Mouse (Mus musculus) lung, embryonic 16.5 days (tissue): Measurements from ENCODE around the gene Gm48551. TPM values are rescaled to one million over a fixed set of nuclear protein-coding genes. Genes with fewer than 3 reads are reported as not detected.
A peak's percentile ranks its signal among the peaks of the same experiment; 100 is the strongest.

Experiments
- ATAC-seq: fragments of 200-750 bp; cut with Nextera tagmentation; 2 replicates; pipeline ENCODE4 v1.8.0; 2017; ENCODE audit warnings: low read depth, mild to moderate bottlenecking, moderate library complexity
- H3K27ac ChIP-seq: fragments of 300-500 bp; sonication (generic); 2 replicates; pipeline ENCODE4 v1.5.1; 2014; ENCODE audit warnings: mild to moderate bottlenecking, control low read depth, low read length
- H3K27me3 ChIP-seq: fragments of 300-500 bp; sonication (generic); 2 replicates; pipeline ENCODE4 v1.6.1; 2014; ENCODE audit warnings: low read depth, low read length, mixed read lengths; ENCODE audit not compliant: control insufficient read depth, insufficient read depth
- H3K36me3 ChIP-seq: fragments of 300-500 bp; sonication (generic); 2 replicates; pipeline ENCODE4 v1.6.1; 2014; ENCODE audit warnings: low read length; ENCODE audit not compliant: control insufficient read depth, insufficient read depth
- H3K4me1 ChIP-seq: fragments of 300-500 bp; sonication (generic); replicated peaks from 2 replicates; pipeline ENCODE4 v1.6.1; 2014; ENCODE audit warnings: low read length, mixed read lengths; ENCODE audit not compliant: control insufficient read depth, insufficient read depth
- H3K4me2 ChIP-seq: fragments of 300-500 bp; sonication (generic); 2 replicates; pipeline ENCODE4 v1.6.1; 2014; ENCODE audit warnings: low read depth, low read length, control low read depth
- H3K4me3 ChIP-seq: fragments of 300-500 bp; sonication (generic); 2 replicates; pipeline ENCODE4 v1.5.1; 2014; ENCODE audit warnings: mild to moderate bottlenecking, low read length, control low read depth
- H3K9ac ChIP-seq: fragments of 300-500 bp; sonication (generic); 2 replicates; pipeline ENCODE4 v1.6.1; 2014; ENCODE audit warnings: low read length, control low read depth
- H3K9me3 ChIP-seq: fragments of 300-500 bp; sonication (generic); 2 replicates; pipeline ENCODE4 v1.6.1; 2016; ENCODE audit warnings: low read length; ENCODE audit not compliant: control insufficient read depth
- WGBS: fragments of 180-500 bp; shearing (Covaris S2); extraction: QIAGEN DNeasy Blood & Tissue Kit; methylation state at CpG from one replicate; pipeline ENCODE4 v1.1.7; 2014; 5-methylcytosine and 5-hydroxymethylcytosine counted together
- polyA plus RNA-seq: library from polyadenylated mRNA; unstranded; fragments of >200 nt; fragmentation: Nextera tagmentation; extraction: Ambion mirVana; gene quantifications from 2 replicates; pipeline ENCODE4 v1.2.1, GENCODE M21; 2015

Gm48551 gene
- 3.0 and 3.1 TPM in 2 replicates for polyA plus RNA-seq

DNA sequence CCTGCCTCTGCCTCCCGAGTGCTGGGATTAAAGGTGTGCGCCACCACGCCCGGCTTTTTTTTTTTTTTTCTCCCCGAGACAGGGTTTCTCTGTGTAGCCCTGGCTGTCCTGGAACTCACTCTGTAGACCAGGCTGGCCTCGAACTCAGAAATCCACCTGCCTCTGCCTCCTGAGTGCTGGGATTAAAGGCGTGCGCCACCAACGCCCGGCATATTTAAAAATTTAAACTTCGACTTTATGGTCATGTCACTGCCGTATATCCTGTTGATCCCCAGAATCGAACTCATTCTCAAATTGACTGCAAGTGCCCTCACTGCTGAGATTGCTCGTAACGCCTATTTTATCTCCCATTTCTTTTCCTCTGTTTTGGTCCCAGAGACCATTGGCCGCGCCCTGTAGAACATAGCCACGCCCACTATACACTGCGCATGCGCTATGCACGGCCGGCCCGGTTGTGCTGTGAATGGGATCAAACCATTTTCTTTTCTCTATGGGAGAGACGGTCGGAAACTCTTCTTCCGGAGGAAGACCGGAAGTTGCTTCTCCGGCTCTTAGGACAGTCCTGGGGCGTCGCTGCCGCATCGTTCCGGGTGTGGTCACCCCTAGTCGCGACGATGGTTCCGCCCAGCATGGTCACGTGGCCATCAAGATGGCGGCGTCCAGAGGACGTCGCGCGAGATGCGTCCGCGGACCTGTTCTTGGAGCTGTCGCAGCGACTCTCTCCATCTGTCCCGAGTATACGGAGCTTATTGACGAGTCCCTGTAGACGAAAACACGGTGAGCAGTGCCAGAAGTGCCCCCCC, at the start of gene Gm48551, which contains the start of gene Dohh:
Gene Gm48551 (plus strand): TSS at position 665 of the 803 bp plus-strand sequence.
Gene Dohh (plus strand): TSS at position 627 of the 803 bp plus-strand sequence.
- H3K36me3 ChIP-seq: peaks cover 26% of the 10 kb centered on the region
- peak within 1 kb of the TSS; percentile 83 for H3K9ac ChIP-seq
- 2% methylated on average over 50 of the region's 54 CpGs for WGBS
- H3K27ac ChIP-seq: peak within 1 kb of the TSS; percentile 67
- H3K9me3 ChIP-seq: no peaks in the 10 kb centered on the region
- H3K4me2 ChIP-seq: peak within 1 kb of the TSS; percentile 81
- peak; percentile 95 for ATAC-seq
- peak within 1 kb of the TSS; percentile 78 for H3K4me3 ChIP-seq
- no peaks in the 10 kb centered on the region for H3K27me3 ChIP-seq
- H3K4me1 ChIP-seq: peaks cover 21% of the 10 kb centered on the region

DNA sequence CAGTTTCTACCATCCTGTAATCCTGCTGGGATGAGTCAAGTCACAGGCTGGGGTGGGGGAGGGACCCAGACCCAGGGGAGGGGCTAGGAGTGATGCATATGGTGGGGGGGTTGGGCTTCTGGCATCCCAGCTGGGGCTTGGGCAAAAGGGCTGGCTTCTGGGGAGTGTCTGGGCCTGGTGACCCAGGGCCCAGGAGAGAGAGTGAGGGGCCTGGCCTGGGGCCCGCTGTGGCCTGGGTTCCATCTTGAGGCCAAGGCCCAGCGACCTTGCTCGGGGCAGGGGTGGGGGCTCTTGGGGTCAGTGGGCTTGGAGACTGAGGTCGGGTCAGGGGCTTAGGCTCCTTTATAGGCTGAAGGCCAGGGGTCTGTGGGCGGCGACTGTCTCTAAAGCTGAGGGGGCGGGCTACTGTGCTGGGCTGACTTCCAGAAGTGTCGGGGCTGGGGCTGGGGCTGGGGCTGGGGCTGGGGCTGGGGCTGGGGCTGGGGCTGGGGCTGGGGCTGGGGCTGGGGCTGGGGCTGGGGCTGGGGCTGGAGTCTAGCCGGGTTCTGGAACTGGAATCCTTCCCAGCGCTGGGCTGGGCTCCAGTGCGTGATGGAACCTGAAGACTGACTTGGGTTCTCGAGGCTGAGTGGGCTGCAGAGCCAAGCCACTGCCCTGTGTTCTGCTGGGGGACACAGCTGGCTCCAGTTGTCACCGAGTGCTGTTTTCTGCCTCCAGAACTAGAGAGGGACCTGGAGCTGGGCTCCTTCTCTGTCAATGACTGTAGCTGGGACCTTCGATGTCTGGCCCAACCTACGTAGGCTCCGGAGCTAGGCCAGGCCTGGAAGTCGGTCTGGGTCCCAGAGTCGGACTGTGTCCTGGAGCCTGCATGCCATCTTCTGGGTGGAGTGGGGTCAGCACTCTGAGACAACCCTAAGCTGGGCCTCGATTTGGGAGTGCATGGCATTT, 48.6 kb upstream of the Gm48551 start:
- no peaks in the 10 kb centered on the region for H3K36me3 ChIP-seq
- WGBS: 33% methylated on average over 17 of the region's 19 CpGs
- peaks cover 5% of the 10 kb centered on the region for H3K27me3 ChIP-seq
- H3K4me2 ChIP-seq: peak overlapping the region; percentile 43
- H3K4me1 ChIP-seq: peaks cover 24% of the 10 kb centered on the region
- peak overlapping the region; percentile 97 for H3K27ac ChIP-seq
- H3K4me3 ChIP-seq: no peak overlapping the region
- H3K9me3 ChIP-seq: no peaks in the 10 kb centered on the region
- ATAC-seq: peak; percentile 80
- H3K9ac ChIP-seq: peak overlapping the region; percentile 58

DNA sequence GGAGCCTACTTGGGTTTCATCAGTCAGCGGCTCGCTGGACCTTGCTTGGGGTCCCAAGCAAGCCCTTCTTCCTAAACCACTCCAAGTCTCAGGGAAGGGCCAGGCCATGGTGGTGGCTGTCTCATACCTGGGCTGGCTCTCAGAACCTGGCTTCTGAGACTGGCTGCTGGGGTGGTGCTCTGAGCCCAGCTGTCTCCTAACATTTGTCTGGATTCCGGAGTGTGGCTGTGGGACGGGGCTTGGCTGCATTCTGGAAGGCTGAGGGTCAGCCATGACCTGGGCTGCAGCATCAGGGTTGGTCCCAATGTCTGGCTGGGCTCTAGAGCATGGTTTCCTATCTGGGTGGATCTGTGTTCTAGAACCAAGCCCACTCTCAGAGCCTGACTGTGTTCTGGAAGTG, 47.7 kb upstream of the Gm48551 start:
- H3K27me3 ChIP-seq: peaks cover 10% of the 10 kb centered on the region
- H3K4me2 ChIP-seq: peak overlapping the region; percentile 14; the same call in 1 of the 2 replicates
- H3K9ac ChIP-seq: 0 out of 2 replicates have a peak overlapping the region, but pooled peaks have one; percentile 45
- no peaks in the 10 kb centered on the region for H3K36me3 ChIP-seq
- peaks cover 22% of the 10 kb centered on the region for H3K4me1 ChIP-seq
- 92% methylated on average over 4 of the region's 4 CpGs for WGBS
- no peak for ATAC-seq
- peak overlapping the region; percentile 97 for H3K27ac ChIP-seq
- no peak overlapping the region for H3K4me3 ChIP-seq
- H3K9me3 ChIP-seq: no peaks in the 10 kb centered on the region

DNA sequence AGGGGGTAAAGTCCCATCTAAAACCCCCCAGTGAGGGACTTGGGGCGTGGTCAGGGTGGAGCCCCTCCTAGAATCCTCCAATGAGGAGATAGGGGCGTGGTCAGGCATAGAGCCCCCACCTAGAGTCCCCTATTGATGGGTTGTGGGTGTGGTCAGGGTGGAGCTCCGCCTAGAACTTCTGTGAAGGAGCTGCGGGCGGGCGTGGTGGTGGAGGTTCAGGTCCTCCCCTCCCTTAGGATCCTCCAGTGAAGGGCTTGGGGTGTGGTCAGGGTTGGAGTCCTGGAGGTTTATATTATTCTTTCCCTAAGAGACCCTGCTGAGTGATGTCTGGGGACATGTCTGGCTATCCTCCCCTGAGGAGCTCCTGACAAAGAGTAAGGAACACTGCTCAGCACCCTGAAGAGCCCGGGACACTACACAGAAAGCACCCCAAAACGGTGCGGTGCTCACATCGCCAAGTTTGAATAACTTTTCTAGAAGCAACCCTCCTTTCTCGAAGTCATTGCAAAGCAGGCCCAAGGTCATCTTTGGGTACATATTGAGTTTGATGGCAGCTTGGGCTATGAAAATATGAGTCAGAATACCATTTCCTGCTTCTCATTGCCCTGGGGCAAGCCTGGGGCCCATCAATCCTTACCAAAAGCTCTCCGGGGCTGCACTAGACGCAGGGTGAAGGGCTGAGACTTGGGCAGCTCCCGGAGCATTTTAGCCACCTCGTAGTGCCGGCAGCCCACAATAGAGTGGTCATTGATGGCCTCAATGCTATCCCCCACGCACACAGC, 43.5 kb upstream of the Gm48551 start:
- ATAC-seq: no peak
- peaks cover 36% of the 10 kb centered on the region for H3K27me3 ChIP-seq

DNA sequence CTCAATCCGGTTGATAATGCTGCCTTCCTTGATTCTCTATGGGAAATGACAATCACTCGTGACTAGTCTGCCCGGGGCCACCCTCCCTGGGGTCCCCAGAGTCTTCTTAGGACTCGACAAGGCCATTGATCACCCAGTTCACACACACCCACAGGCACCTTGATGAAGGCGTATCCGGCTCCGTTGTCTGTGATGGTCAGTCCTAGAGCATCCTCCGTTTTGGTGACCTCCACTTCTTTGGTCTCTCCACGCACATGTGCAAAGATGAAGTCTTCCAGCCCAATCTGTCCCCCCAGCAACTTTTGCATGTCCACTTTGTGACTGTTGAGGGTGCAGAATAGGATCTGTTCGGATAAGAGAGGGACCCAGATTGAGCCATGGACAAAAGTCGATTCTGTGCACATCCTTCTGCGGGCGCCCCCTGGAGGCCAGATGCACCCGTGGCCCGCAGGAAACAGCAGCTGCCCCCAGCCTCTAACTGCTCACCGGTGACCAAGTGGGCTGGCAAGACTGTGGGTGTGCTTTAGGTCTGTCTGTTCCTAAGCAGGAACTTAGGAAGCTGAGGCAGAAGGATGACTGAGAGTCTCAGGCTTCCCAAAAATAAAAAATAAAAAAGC, 42.8 kb upstream of the Gm48551 start:
- Histone ChIP-seq H3K4me1 (peaks cover 14% of the 10 kb centered on the region), H3K27ac (no peak overlapping the region), H3K27me3 (peaks cover 36% of the 10 kb centered on the region), H3K4me2 (no peak overlapping the region; the same call in 1 of the 2 replicates), H3K9ac (no peak overlapping the region), H3K4me3 (no peak overlapping the region), H3K36me3 (0 out of 2 replicates have a peak, but pooled peaks cover 3% of the 10 kb centered on the region), H3K9me3 (no peaks in the 10 kb centered on the region)
- 33% methylated on average over 16 of the region's 16 CpGs for WGBS
- peak; percentile 32; the same call in 1 of the 2 replicates for ATAC-seq

More for the DNA sequence above, 43.5 kb upstream of the Gm48551 start:
- Histone ChIP-seq H3K27ac (no peak overlapping the region), H3K9ac (no peak overlapping the region), H3K9me3 (no peaks in the 10 kb centered on the region), H3K4me3 (no peak overlapping the region), H3K4me2 (no peak overlapping the region), H3K4me1 (peaks cover 16% of the 10 kb centered on the region), H3K36me3 (0 out of 2 replicates have a peak, but pooled peaks cover 2% of the 10 kb centered on the region)
- WGBS: 45% methylated on average over 17 of the region's 17 CpGs

DNA sequence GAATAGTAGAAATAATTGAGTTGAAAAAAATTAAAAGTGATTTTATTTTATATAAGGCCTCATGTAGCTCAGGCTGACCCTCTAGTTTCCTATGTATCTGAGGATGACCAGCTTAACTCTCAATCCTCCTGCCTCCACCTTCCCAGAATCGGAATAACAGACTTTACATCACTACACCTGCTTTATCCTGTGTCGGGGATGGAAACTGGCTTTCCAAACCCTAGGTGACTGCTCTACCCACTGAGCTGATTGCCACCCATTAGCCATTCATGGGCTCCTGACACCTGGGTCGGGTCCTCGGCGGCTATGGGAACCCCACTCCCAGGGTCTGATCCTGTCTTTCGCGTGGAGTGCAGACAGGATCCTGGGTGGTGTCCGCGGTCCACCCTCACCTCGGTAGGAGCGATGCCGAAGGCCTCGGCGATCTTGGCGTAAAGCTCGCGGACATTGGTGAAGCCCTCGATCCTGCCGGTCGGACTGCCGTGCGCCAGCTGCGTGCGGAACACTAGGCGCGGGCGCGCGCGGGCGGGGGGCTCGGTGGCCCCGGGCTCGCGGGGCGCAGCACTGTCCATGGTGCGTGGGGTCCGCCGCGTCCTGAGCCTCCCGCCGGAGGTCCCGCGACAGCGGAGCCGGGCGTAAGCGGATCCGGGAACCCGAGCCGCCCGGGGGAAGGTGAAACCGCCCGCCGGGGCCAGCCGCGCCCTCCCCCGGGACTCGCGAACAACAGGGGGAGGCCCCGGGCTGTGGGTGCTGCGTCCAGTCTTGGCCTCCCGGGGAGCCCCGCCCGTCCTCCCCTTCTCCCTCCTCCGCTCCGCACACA, 41.4 kb upstream of the Gm48551 start, which contains the start of gene Gipc3:
Gene Gipc3 (minus strand): TSS at position 581 of the 820 bp plus-strand sequence.
- Histone ChIP-seq H3K9me3 (no peaks in the 10 kb centered on the region), H3K36me3 (peaks cover 7% of the 10 kb centered on the region), H3K4me3 (peak within 1 kb of the TSS; percentile 56), H3K4me2 (peak within 1 kb of the TSS; percentile 90), H3K27ac (no peak within 1 kb of the TSS), H3K4me1 (peaks cover 23% of the 10 kb centered on the region), H3K27me3 (peaks cover 36% of the 10 kb centered on the region), H3K9ac (peak within 1 kb of the TSS; percentile 72)
- 0 out of 2 replicates have a peak, but pooled peaks have one; percentile 11 for ATAC-seq
- 5% methylated on average over 50 of the region's 67 CpGs for WGBS

DNA sequence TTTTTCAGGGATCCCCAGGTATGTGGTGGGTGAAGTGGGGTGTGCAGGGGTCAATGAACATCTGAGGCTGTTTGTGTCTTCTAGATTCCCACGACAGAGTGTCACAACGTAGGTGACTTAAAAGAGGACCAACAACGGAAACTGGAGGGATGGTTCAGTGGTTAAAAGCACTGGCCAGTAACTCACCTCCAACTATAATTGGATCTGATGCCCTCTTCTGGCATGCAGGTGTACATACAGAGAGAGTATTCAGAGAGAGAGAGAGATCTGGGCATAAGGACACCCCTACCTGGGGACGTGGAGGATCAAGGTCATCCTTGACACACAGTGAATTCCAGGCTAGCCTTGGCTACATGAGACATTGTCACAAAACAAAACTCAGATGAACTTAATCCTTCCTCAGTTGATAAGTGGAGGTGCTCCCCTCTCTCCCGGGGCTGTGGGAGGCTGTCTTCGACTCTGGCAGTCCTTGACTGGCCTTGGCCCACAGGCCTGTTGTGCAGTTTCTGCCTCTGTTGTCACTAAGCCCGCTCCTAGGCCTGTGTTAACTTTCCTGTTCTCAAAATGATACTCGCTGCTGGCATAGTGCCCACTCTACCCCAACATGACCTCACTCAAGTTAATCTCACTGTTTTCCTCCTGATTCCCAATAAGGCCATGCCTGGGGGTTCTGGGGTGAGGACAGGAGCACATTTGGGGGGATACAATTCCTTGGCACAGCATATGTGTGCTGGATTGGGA, 39.7 kb upstream of the Gm48551 start:
- no peak overlapping the region for H3K4me2 ChIP-seq
- ATAC-seq: no peak
- WGBS: 41% methylated on average over 8 of the region's 8 CpGs
- H3K27me3 ChIP-seq: peaks cover 36% of the 10 kb centered on the region
- H3K9ac ChIP-seq: no peak overlapping the region
- no peak overlapping the region for H3K27ac ChIP-seq
- peaks cover 33% of the 10 kb centered on the region for H3K4me1 ChIP-seq
- H3K4me3 ChIP-seq: no peak overlapping the region
- no peaks in the 10 kb centered on the region for H3K9me3 ChIP-seq
- H3K36me3 ChIP-seq: peaks cover 9% of the 10 kb centered on the region
